Mouse (Mus musculus) intestine, embryonic 14.5 days (tissue): ENCODE measurements around the gene Tbcc. TPM values are rescaled to one million over a fixed set of nuclear protein-coding genes. Genes with fewer than 3 reads are reported as not detected.

Experiments used
- ATAC-seq: fragments of 200-750 bp; cut with Nextera tagmentation; replicated peaks from 2 replicates; pipeline ENCODE4 v1.8.0; 2017; ENCODE audit warnings: low read depth, moderate number of reproducible peaks, moderate TSS enrichment, moderate library complexity; ENCODE audit not compliant: low FRiP score, low TSS enrichment
- DNase-seq: peaks from one replicate; pipeline ENCODE4 v3.0.0-alpha.2; 2018; ENCODE audit warnings: low spot score
- H3K27ac ChIP-seq: fragments of 300-500 bp; sonication (generic); 2 replicates; pipeline ENCODE4 v1.5.1; 2014; ENCODE audit warnings: low read depth, mild to moderate bottlenecking, control low read depth
- H3K27me3 ChIP-seq: fragments of 300-500 bp; sonication (generic); replicated peaks from 2 replicates; pipeline ENCODE4 v1.6.1; 2014; ENCODE audit warnings: low read length, control low read depth; ENCODE audit not compliant: control insufficient read depth, insufficient read depth
- H3K36me3 ChIP-seq: fragments of 300-500 bp; sonication (generic); 2 replicates; pipeline ENCODE4 v1.6.1; 2014; ENCODE audit warnings: low read length, control low read depth; ENCODE audit not compliant: control insufficient read depth, insufficient read depth
- H3K4me1 ChIP-seq: fragments of 300-500 bp; sonication (generic); replicated peaks from 2 replicates; pipeline ENCODE4 v1.6.1; 2014; ENCODE audit warnings: low read length, control low read depth, mixed read lengths; ENCODE audit not compliant: control insufficient read depth, insufficient read depth
- H3K4me2 ChIP-seq: fragments of 300-500 bp; sonication (generic); 2 replicates; pipeline ENCODE4 v1.6.1; 2014; ENCODE audit warnings: low read length
- H3K4me3 ChIP-seq: fragments of 300-500 bp; sonication (generic); 2 replicates; pipeline ENCODE4 v1.5.1; 2014; ENCODE audit warnings: low read depth, low read length, control low read depth, mixed read lengths
- H3K9ac ChIP-seq: fragments of 300-500 bp; sonication (generic); 2 replicates; pipeline ENCODE4 v1.6.1; 2014; ENCODE audit warnings: mild to moderate bottlenecking, low read length
- H3K9me3 ChIP-seq: fragments of 300-500 bp; sonication (generic); 2 replicates; pipeline ENCODE4 v1.6.1; 2016; ENCODE audit warnings: low read length, control low read depth; ENCODE audit not compliant: control insufficient read depth
- WGBS: fragments of 180-500 bp; shearing (Covaris S2); extraction: QIAGEN DNeasy Blood & Tissue Kit; methylation state at CpG from one replicate; pipeline ENCODE4 v1.1.7; 2014; 5-methylcytosine and 5-hydroxymethylcytosine counted together
- polyA plus RNA-seq: library from polyadenylated mRNA; unstranded; fragments of >200 nt; fragmentation: Nextera tagmentation; extraction: Ambion mirVana; gene quantifications from 2 replicates; pipeline ENCODE4 v1.2.1, GENCODE M21; 2014

Gene Tbcc
- polyA plus RNA-seq, 1 experiment from 2014 or later: 54.8 TPM

- Histone ChIP-seq H3K27me3 (no peaks in the 10 kb centered on the region), H3K4me3 (peak overlapping the region; percentile 84), H3K36me3 (no peaks in the 10 kb centered on the region), H3K4me1 (peaks cover 20% of the 10 kb centered on the region), H3K27ac (peak overlapping the region; percentile 100), H3K9me3 (no peaks in the 10 kb centered on the region), H3K4me2 (peak overlapping the region; percentile 50), H3K9ac (peak overlapping the region; percentile 100)
- WGBS: 17% methylated on average over 9 of the region's 9 CpGs
- DNase-seq (no peak), ATAC-seq (no peak)
These were observed 31.6 kb upstream of the Tbcc start for GRCm38 (mm10) chr17:46858749-46859444.

GRCm38 (mm10) chr17:46860120-46860519, 30.4 kb upstream of the Tbcc start:
- Histone ChIP-seq H3K4me3 (no peak overlapping the region), H3K27ac (no peak overlapping the region), H3K4me1 (peaks cover 8% of the 10 kb centered on the region), H3K4me2 (no peak overlapping the region), H3K9ac (no peak overlapping the region), H3K9me3 (no peaks in the 10 kb centered on the region), H3K27me3 (no peaks in the 10 kb centered on the region), H3K36me3 (no peaks in the 10 kb centered on the region)
- DNase-seq (no peak), ATAC-seq (no peak)
- 94% methylated on average over 4 of the region's 4 CpGs for WGBS

- Histone ChIP-seq H3K27ac (no peak overlapping the region), H3K27me3 (no peaks in the 10 kb centered on the region), H3K9me3 (no peaks in the 10 kb centered on the region), H3K4me1 (no peaks in the 10 kb centered on the region), H3K36me3 (no peaks in the 10 kb centered on the region), H3K4me3 (no peak overlapping the region), H3K9ac (no peak overlapping the region), H3K4me2 (no peak overlapping the region)
- DNase-seq: no peak
- ATAC-seq: no peak
- WGBS: 70% methylated on average over 7 of the region's 7 CpGs
These were observed 25.8 kb upstream of the Tbcc start for GRCm38 (mm10) chr17:46864566-46865195.

- Histone ChIP-seq H3K4me2 (no peak overlapping the region), H3K4me1 (no peaks in the 10 kb centered on the region), H3K9me3 (no peaks in the 10 kb centered on the region), H3K27me3 (no peaks in the 10 kb centered on the region), H3K36me3 (no peaks in the 10 kb centered on the region), H3K9ac (no peak overlapping the region), H3K4me3 (no peak overlapping the region), H3K27ac (no peak overlapping the region)
- no peak for DNase-seq
- WGBS: 86% methylated on average over 12 of the region's 12 CpGs
- ATAC-seq: no peak
These were observed 23.6 kb upstream of the Tbcc start for GRCm38 (mm10) chr17:46866836-46867235.

GRCm38 (mm10) chr17:46870204-46870798, 20.2 kb upstream of the Tbcc start:
- Histone ChIP-seq H3K27me3 (no peaks in the 10 kb centered on the region), H3K9me3 (no peaks in the 10 kb centered on the region), H3K9ac (no peak overlapping the region), H3K27ac (no peak overlapping the region), H3K4me3 (no peak overlapping the region), H3K4me1 (peaks cover 11% of the 10 kb centered on the region), H3K36me3 (no peaks in the 10 kb centered on the region), H3K4me2 (no peak overlapping the region)
- ATAC-seq (no peak), DNase-seq (no peak)
- 95% methylated on average over 5 of the region's 5 CpGs for WGBS

GRCm38 (mm10) chr17:46870913-46871312, 19.6 kb upstream of the Tbcc start:
- ATAC-seq: no peak
- WGBS: 20% methylated on average over 1 of the region's 1 CpGs

GRCm38 (mm10) chr17:46872806-46873205, 17.7 kb upstream of the Tbcc start:
- no peak overlapping the region for H3K4me2 ChIP-seq
- no peaks in the 10 kb centered on the region for H3K27me3 ChIP-seq
- no peak overlapping the region for H3K9ac ChIP-seq
- no peaks in the 10 kb centered on the region for H3K9me3 ChIP-seq
- no peak overlapping the region for H3K4me3 ChIP-seq
- DNase-seq (no peak), ATAC-seq (no peak)
- 80% methylated on average over 7 of the region's 7 CpGs for WGBS
- H3K4me1 ChIP-seq: peaks cover 11% of the 10 kb centered on the region
- H3K27ac ChIP-seq: no peak overlapping the region
- H3K36me3 ChIP-seq: no peaks in the 10 kb centered on the region

More at GRCm38 (mm10) chr17:46870913-46871312, 19.6 kb upstream of the Tbcc start:
- Histone ChIP-seq H3K4me1 (peaks cover 11% of the 10 kb centered on the region), H3K36me3 (no peaks in the 10 kb centered on the region), H3K4me3 (no peak overlapping the region), H3K4me2 (no peak overlapping the region), H3K27ac (no peak overlapping the region), H3K9ac (no peak overlapping the region), H3K27me3 (no peaks in the 10 kb centered on the region), H3K9me3 (no peaks in the 10 kb centered on the region)
- no peak for DNase-seq

- Histone ChIP-seq H3K4me2 (no peak overlapping the region), H3K27ac (0 out of 2 replicates have a peak overlapping the region, but pooled peaks have one; percentile 22), H3K4me1 (peaks cover 11% of the 10 kb centered on the region), H3K36me3 (no peaks in the 10 kb centered on the region), H3K9ac (no peak overlapping the region), H3K9me3 (no peaks in the 10 kb centered on the region), H3K4me3 (no peak overlapping the region), H3K27me3 (no peaks in the 10 kb centered on the region)
- ATAC-seq (peak; percentile 43), DNase-seq (peak; percentile 59)
- 16% methylated on average over 10 of the region's 10 CpGs for WGBS
These were observed 16.4 kb upstream of the Tbcc start for GRCm38 (mm10) chr17:46874133-46874532.
